In the genomic region with DNA sequence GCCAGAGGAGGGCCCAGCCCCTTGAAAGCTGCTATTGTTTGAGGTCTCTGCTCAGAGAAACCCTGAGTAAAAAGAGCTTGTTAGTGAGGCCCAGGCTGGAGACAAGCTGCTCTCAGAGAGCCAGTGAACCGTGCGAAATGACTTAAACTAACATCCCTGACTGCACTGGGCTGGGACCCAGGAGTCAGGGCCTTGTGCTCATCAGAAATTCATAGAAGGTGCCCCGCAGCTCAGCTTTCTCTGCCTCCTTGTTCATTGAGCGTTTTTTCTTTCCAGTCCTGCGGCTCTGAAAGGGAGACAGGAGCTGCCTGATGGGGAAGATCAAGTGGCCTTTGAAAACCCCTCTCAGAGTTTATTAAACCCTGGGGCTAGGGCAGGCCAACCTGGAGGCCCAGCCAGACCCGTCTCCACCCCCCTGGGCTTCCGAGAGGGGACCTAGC, we compare ENCODE assay signal across 9 mouse cellular contexts.
A peak's percentile ranks its signal among the peaks of the same experiment; 100 is the strongest.
DNase-seq lines count a peak whose midpoint lies in the region; ATAC-seq lines count a peak whose summit lies in the region.
"Had no signal": no experiment of that assay in that cellular context is flagged by ENCODE, and none has a peak within 500 bp of the region (broad histone marks: within the 10 kb centered on the region; RNA-seq: fewer than 3 reads in every experiment).

No protein-coding gene starts in this region.

- H3K27ac ChIP-seq in hindbrain, embryonic 15.5 days (replicated peaks), result peak overlapping the region; percentile 58; the same call in 1 of the 2 replicates
- H3K27ac ChIP-seq: left cerebral cortex, adult 2 months had no signal

- H3K4me1 ChIP-seq in hindbrain, embryonic 15.5 days (replicated peaks), result peaks cover 28% of the 10 kb centered on the region

- no peak overlapping the region for H3K4me2 ChIP-seq in hindbrain, embryonic 15.5 days

- peak; percentile 93 for ATAC-seq in hindbrain, embryonic 15.5 days (ENCODE audit: low FRiP score, low read depth)

- H3K4me3 ChIP-seq in hindbrain, embryonic 15.5 days, result no peak overlapping the region
- H3K4me3 ChIP-seq: left cerebral cortex, adult 2 months had no signal

- no peaks in the 10 kb centered on the region for H3K36me3 ChIP-seq in hindbrain, embryonic 15.5 days

- H3K27me3 ChIP-seq in hindbrain, embryonic 15.5 days, result peaks cover 70% of the 10 kb centered on the region

- no peaks in the 10 kb centered on the region for H3K9me3 ChIP-seq in hindbrain, embryonic 15.5 days

- 10% methylated on average over 7 of the region's 7 CpGs for WGBS in hindbrain, embryonic 15.5 days

- H3K9ac ChIP-seq in hindbrain, embryonic 15.5 days, result no peak overlapping the region

- peak; percentile 50 for DNase-seq in cerebellum, adult 11 months
- DNase-seq in embryo, embryonic 11 days, result peak; percentile 91
- DNase-seq in left cerebral cortex, adult 11 months (ENCODE audit: low spot score), result peak; percentile 11
- DNase-seq in retina, embryonic 14.5 days (ENCODE audit: low spot score), result peak; percentile 93
- DNase-seq in ovary, postnatal 14 days (ENCODE audit: low spot score), result no peak
- no peak for DNase-seq in B cell, adult 2 months
- no peak for DNase-seq in c-Kit-positive CD71-positive TER-119-positive erythroid progenitor cells, embryonic 14.5 days (ENCODE audit: low spot score)

Comparison
In these comparisons a context has a peak if more than half of its experiments do, and no peak if none do; other contexts are left out.
1. DNase-seq: peak in cerebellum, adult 11 months (single experiment), embryo, embryonic 11 days (single experiment), left cerebral cortex, adult 11 months (single experiment) and retina, embryonic 14.5 days (single experiment); none in ovary, postnatal 14 days (single experiment), B cell, adult 2 months (0 of 2) and c-Kit-positive CD71-positive TER-119-positive erythroid progenitor cells, embryonic 14.5 days (single experiment).